Mouse (Mus musculus): Measurements from ENCODE around the gene Wbp11.

DNA sequence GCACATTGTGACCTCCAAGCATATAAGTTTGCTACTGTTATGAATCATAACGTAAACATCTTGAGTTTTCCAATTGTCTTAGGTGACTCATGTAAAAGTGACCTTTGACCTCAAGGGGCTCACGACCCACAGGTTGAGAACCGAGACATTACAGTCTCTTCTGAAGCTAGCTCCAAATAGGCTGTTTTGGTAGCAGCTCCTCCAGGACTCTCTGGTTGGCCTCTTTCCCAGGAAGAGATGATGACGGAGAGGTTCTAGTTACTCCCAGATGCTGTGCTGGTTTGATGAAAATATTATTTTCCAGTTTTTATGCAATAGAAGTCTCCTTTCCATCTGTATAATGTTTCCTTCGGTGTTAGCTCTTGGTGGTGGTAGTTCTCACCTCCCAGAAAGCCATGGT lies 40.9 kb upstream of the Wbp11 start:
- no peak for TF ChIP-seq CTCF (IDR thresholded peaks at IDR 0.05; ENCODE audit: borderline replicate concordance, control insufficient read depth, extremely low read depth, insufficient read depth, low read length, poor library complexity)
- no peak for TF ChIP-seq POLR2A (IDR thresholded peaks at IDR 0.05; ENCODE audit: control insufficient read depth, extremely low read depth, insufficient read depth, low read length, poor library complexity)
